Mouse (Mus musculus) stomach, embryonic 16.5 days (tissue): ENCODE data around the gene Cblb. TPM values are rescaled to one million over a fixed set of nuclear protein-coding genes. Genes with fewer than 3 reads are reported as not detected.

Experiments
- ATAC-seq: fragments of 200-750 bp; cut with Nextera tagmentation; 2 replicates; pipeline ENCODE4 v1.8.0; 2017; ENCODE audit warnings: moderate number of reproducible peaks, moderate TSS enrichment; ENCODE audit not compliant: insufficient read depth, low FRiP score
- H3K27ac ChIP-seq: fragments of 300-500 bp; sonication (generic); 2 replicates; pipeline ENCODE4 v1.5.1; 2014; ENCODE audit warnings: low read length
- H3K27me3 ChIP-seq: fragments of 300-500 bp; sonication (generic); 2 replicates; pipeline ENCODE4 v1.6.1; 2014; ENCODE audit warnings: low read length, control low read depth, mixed read lengths; ENCODE audit not compliant: control insufficient read depth, insufficient read depth
- H3K36me3 ChIP-seq: fragments of 300-500 bp; sonication (generic); 2 replicates; pipeline ENCODE4 v1.6.1; 2014; ENCODE audit warnings: low read length; ENCODE audit not compliant: control insufficient read depth, insufficient read depth
- H3K4me1 ChIP-seq: fragments of 300-500 bp; sonication (generic); 2 replicates; pipeline ENCODE4 v1.6.1; 2014; ENCODE audit warnings: low read length, control low read depth, mixed read lengths; ENCODE audit not compliant: control insufficient read depth, insufficient read depth
- H3K4me2 ChIP-seq: fragments of 300-500 bp; sonication (generic); 2 replicates; pipeline ENCODE4 v1.6.1; 2014; ENCODE audit warnings: low read depth, low read length, mixed read lengths
- H3K4me3 ChIP-seq: fragments of 300-500 bp; sonication (generic); replicated peaks from 2 replicates; pipeline ENCODE4 v1.5.1; 2014; ENCODE audit warnings: mild to moderate bottlenecking, low read length
- H3K9ac ChIP-seq: fragments of 300-500 bp; sonication (generic); 2 replicates; pipeline ENCODE4 v1.6.1; 2014; ENCODE audit warnings: low read length
- H3K9me3 ChIP-seq: fragments of 300-500 bp; sonication (generic); replicated peaks from 2 replicates; pipeline ENCODE4 v1.6.1; 2016; ENCODE audit warnings: low read length, control low read depth; ENCODE audit not compliant: control insufficient read depth
- WGBS: fragments of 180-500 bp; shearing (Covaris S2); extraction: QIAGEN DNeasy Blood & Tissue Kit; methylation state at CpG from one replicate; pipeline ENCODE4 v1.1.7; 2014; 5-methylcytosine and 5-hydroxymethylcytosine counted together
- polyA plus RNA-seq: library from polyadenylated mRNA; unstranded; fragments of >200 nt; fragmentation: Nextera tagmentation; extraction: Ambion mirVana; gene quantifications from 2 replicates; pipeline ENCODE4 v1.2.1, GENCODE M21; 2015

The Cblb gene
- polyA plus RNA-seq, 1 experiment from 2014 or later: 11.7 TPM

- Histone ChIP-seq H3K4me1 (no peaks in the 10 kb centered on the region), H3K27ac (no peak overlapping the region), H3K9me3 (no peaks in the 10 kb centered on the region), H3K27me3 (no peaks in the 10 kb centered on the region), H3K4me3 (no peak overlapping the region), H3K4me2 (no peak overlapping the region), H3K36me3 (no peaks in the 10 kb centered on the region), H3K9ac (no peak overlapping the region)
- WGBS: 14% methylated on average over 2 of the region's 2 CpGs
- no peak for ATAC-seq
Measured at GRCm38 (mm10) chr16:52219069-52219468, 188.0 kb downstream of the Cblb start.

DNA sequence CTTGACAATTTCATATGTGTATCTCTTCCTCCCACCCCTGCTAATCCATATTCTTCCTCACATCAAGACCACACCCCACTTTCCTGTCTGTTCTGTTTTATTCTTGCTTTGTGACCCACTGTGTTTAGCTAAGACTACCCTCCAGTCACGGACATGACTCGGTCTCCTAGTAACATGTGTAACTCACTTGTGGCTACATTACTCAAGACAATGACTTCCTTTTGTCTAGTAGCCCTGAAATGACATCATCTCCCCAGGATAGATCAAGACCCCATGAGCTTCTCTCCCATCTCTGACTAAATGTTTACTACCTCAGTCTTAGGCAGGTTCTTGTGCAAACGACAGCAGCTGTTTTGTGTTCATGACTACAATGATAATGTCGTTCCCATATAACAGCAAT is 191.9 kb downstream of the Cblb start:
- Histone ChIP-seq H3K9me3 (no peaks in the 10 kb centered on the region), H3K27me3 (no peaks in the 10 kb centered on the region), H3K36me3 (no peaks in the 10 kb centered on the region), H3K27ac (no peak overlapping the region), H3K4me2 (no peak overlapping the region), H3K9ac (no peak overlapping the region), H3K4me3 (no peak overlapping the region), H3K4me1 (no peaks in the 10 kb centered on the region)
- ATAC-seq: no peak
- WGBS: 65% methylated on average over 4 of the region's 4 CpGs

DNA sequence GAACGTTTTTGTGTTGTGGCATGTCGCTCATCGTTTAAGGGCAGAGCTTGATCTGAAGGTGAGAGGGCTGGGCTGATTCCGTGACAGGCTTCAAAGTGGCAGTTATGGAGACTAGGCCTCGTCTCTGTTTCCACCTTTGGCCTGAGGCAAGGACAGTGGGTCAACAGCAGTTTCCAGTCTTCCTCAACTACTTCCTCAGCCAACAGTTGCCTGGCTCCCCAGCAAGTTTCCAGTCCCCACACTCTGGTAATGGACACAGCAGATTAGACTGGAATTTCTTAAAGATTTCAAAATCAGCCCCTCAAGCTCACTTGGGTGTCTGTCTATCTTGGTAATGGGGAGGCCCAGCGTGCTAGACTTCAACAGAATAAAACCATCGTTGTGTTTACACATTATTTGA is 198.4 kb downstream of the Cblb start:
- H3K27ac ChIP-seq: no peak overlapping the region
- ATAC-seq: no peak
- no peak overlapping the region for H3K4me2 ChIP-seq
- no peak overlapping the region for H3K4me3 ChIP-seq
- no peak overlapping the region for H3K9ac ChIP-seq
- 56% methylated on average over 7 of the region's 7 CpGs for WGBS
- no peaks in the 10 kb centered on the region for H3K4me1 ChIP-seq
- no peaks in the 10 kb centered on the region for H3K27me3 ChIP-seq
- H3K36me3 ChIP-seq: no peaks in the 10 kb centered on the region
- H3K9me3 ChIP-seq: no peaks in the 10 kb centered on the region

DNA sequence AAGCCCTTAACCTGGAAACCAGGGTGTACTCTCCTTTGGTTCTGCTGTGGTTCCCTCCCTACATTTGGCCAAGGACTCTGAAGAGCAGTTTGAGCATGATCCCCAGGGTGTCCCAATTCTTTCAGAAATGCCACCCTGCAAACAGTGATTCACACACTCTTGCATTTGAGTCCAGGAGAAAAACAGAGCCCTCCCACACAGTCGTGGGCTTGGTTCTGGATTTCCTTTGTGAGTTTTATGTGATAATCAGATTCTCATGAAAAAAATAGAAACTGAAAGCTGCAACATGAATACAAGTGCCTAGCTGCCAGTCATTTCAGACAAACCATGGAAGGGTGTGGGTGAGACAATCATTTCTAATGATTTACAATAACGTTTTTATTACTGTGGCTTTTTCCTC is 198.9 kb downstream of the Cblb start:
- Histone ChIP-seq H3K4me3 (no peak overlapping the region), H3K27ac (no peak overlapping the region), H3K9me3 (no peaks in the 10 kb centered on the region), H3K27me3 (no peaks in the 10 kb centered on the region), H3K36me3 (no peaks in the 10 kb centered on the region), H3K4me1 (no peaks in the 10 kb centered on the region), H3K9ac (no peak overlapping the region), H3K4me2 (no peak overlapping the region)
- 60% methylated on average over 2 of the region's 2 CpGs for WGBS
- no peak for ATAC-seq

DNA sequence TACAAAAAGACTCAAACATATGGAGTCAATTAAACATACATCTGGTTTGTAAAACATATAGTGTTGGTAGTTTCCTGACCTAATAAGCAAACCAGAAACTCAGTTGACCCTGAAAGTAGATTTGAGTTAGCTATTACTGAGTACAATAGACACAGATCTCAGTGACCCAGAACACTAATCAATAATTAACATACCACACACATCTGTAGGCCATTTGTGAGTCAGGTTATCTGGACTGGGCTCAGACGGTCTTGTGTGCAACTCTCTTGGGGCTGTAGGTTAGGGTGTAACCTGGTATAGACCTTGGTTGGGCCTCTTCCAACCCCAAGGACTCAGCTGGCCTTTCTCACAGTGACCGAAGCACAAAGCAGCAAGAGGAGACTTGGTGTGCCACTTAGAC is 211.1 kb downstream of the Cblb start:
- no peak overlapping the region for H3K4me2 ChIP-seq
- no peak overlapping the region for H3K9ac ChIP-seq
- no peaks in the 10 kb centered on the region for H3K27me3 ChIP-seq
- no peaks in the 10 kb centered on the region for H3K9me3 ChIP-seq
- no peak for ATAC-seq
- 77% methylated on average over 2 of the region's 2 CpGs for WGBS
- H3K36me3 ChIP-seq: no peaks in the 10 kb centered on the region
- no peak overlapping the region for H3K27ac ChIP-seq
- H3K4me1 ChIP-seq: no peaks in the 10 kb centered on the region
- no peak overlapping the region for H3K4me3 ChIP-seq

DNA sequence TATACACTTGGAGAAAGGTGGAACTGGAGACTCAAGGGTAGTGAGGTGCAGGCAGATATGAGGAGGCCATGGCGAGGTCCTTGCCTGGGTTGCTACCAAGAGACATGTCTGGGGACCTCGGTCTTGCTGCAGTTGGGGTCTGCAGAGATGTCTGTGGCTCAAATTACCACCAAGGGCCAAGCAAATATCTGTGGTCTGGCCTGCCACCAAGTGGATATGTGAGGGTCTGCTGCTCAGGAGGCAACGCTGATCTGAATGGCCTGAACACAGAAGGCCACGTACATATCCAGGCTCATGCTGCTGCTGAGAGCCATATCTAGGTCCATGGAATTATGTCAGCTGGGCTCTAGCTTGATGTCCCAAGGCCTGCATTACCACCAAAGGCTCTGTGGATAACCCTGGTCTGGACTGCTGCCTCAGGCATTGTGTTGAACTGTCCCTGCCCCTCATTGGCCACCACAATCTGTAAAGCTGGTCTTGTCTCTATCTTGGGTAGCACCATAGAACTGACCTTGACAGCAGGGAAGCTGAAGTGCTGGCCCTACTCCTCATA is 212.5 kb downstream of the Cblb start:
- WGBS: 78% methylated on average over 4 of the region's 4 CpGs
- Histone ChIP-seq H3K27me3 (no peaks in the 10 kb centered on the region), H3K9me3 (no peaks in the 10 kb centered on the region), H3K4me3 (no peak overlapping the region), H3K36me3 (no peaks in the 10 kb centered on the region), H3K4me1 (no peaks in the 10 kb centered on the region), H3K27ac (no peak overlapping the region), H3K9ac (no peak overlapping the region), H3K4me2 (no peak overlapping the region)
- no peak for ATAC-seq

- H3K4me1 ChIP-seq: no peaks in the 10 kb centered on the region
- no peak overlapping the region for H3K27ac ChIP-seq
- H3K36me3 ChIP-seq: no peaks in the 10 kb centered on the region
- no peaks in the 10 kb centered on the region for H3K27me3 ChIP-seq
- no peaks in the 10 kb centered on the region for H3K9me3 ChIP-seq
- no peak overlapping the region for H3K9ac ChIP-seq
- no peak overlapping the region for H3K4me3 ChIP-seq
- H3K4me2 ChIP-seq: no peak overlapping the region
- WGBS: 87% methylated on average over 4 of the region's 4 CpGs
- no peak for ATAC-seq
Measured at GRCm38 (mm10) chr16:52250196-52250595, 219.2 kb downstream of the Cblb start.

GRCm38 (mm10) chr16:52250935-52251334 is 219.9 kb downstream of the Cblb start:
- WGBS: 85% methylated on average over 4 of the region's 4 CpGs
- H3K4me3 ChIP-seq: no peak overlapping the region
- H3K4me2 ChIP-seq: no peak overlapping the region

More at GRCm38 (mm10) chr16:52250935-52251334, 219.9 kb downstream of the Cblb start:
- H3K27me3 ChIP-seq: no peaks in the 10 kb centered on the region
- no peaks in the 10 kb centered on the region for H3K9me3 ChIP-seq
- no peaks in the 10 kb centered on the region for H3K4me1 ChIP-seq
- H3K36me3 ChIP-seq: no peaks in the 10 kb centered on the region
- no peak for ATAC-seq
- no peak overlapping the region for H3K27ac ChIP-seq
- no peak overlapping the region for H3K9ac ChIP-seq
